Mouse (Mus musculus) ES-E14 (cell line): Measurements from ENCODE around the gene Pou2f2. TPM values are rescaled to one million over a fixed set of nuclear protein-coding genes. Genes with fewer than 3 reads are reported as not detected.

Source experiments
- DNase-seq: peaks from one replicate; pipeline ENCODE4 v3.0.0-alpha.2; 2013; ENCODE audit warnings: low read depth, low spot score
- H3K27ac ChIP-seq: 2 replicates; pipeline ENCODE4 v1.5.1; 2012; ENCODE audit warnings: low read depth, mild to moderate bottlenecking, low read length, moderate library complexity, mixed read lengths; ENCODE audit not compliant: poor library complexity, insufficient read depth, severe bottlenecking
- H3K36me3 ChIP-seq: 2 replicates; pipeline ENCODE4 v1.6.1; 2012; ENCODE audit warnings: mild to moderate bottlenecking, low read length, moderate library complexity, mixed read lengths; ENCODE audit not compliant: control insufficient read depth, poor library complexity, insufficient read depth, severe bottlenecking
- H3K4me1 ChIP-seq, 2 experiments: fragments of 150-350 bp in 1 of 2; sonication (generic) in 1 of 2; 2 replicates each; pipeline ENCODE4 v1.6.1; 2012; ENCODE audit warnings: low read length in 2 of 2, mild to moderate bottlenecking in 1 of 2, mixed read lengths in 1 of 2; ENCODE audit not compliant: control insufficient read depth in 2 of 2, insufficient read depth in 2 of 2, poor library complexity in 1 of 2
- H3K4me3 ChIP-seq, 2 experiments: fragments of 150-350 bp in 1 of 2; sonication (generic) in 1 of 2; 2 replicates each; pipeline ENCODE4 v1.5.1; 2012; ENCODE audit warnings: low read length in 2 of 2, low read depth in 1 of 2, mild to moderate bottlenecking in 1 of 2, mixed read lengths in 1 of 2; ENCODE audit not compliant: insufficient read depth in 1 of 2, poor library complexity in 1 of 2, severe bottlenecking in 1 of 2
- H3K9ac ChIP-seq: 2 replicates; pipeline ENCODE4 v1.6.1; 2012; ENCODE audit warnings: low read depth, mild to moderate bottlenecking, low read length, mixed read lengths; ENCODE audit not compliant: poor library complexity, insufficient read depth, severe bottlenecking
- H3K9me3 ChIP-seq: fragments of 150-350 bp; sonication (generic); 2 replicates; pipeline ENCODE4 v1.6.1; 2012; ENCODE audit warnings: low read depth, mild to moderate bottlenecking, low read length; ENCODE audit not compliant: control insufficient read depth, insufficient read depth
- CHD2 ChIP-seq: IDR thresholded peaks from 2 replicates; pipeline ENCODE4 v1.6.1; 2014; ENCODE audit warnings: mild to moderate bottlenecking, low read depth, low read length, inconsistent platforms
- HCFC1 ChIP-seq: IDR thresholded peaks from 2 replicates; pipeline ENCODE4 v1.6.1; 2012; ENCODE audit warnings: low read length, inconsistent platforms, borderline replicate concordance; ENCODE audit not compliant: insufficient read depth
- MAFK ChIP-seq: IDR thresholded peaks from 2 replicates; pipeline ENCODE4 v1.6.1; 2014; ENCODE audit warnings: mild to moderate bottlenecking, low read depth, low read length, inconsistent platforms; ENCODE audit not compliant: insufficient read depth
- ZC3H11A ChIP-seq: IDR thresholded peaks from 2 replicates; pipeline ENCODE4 v1.6.1; 2012; ENCODE audit warnings: low read depth, mild to moderate bottlenecking, inconsistent platforms, low read length, borderline replicate concordance
- ZNF384 ChIP-seq: IDR thresholded peaks from 2 replicates; pipeline ENCODE4 v1.6.1; 2012; ENCODE audit warnings: low read depth, low read length, inconsistent platforms
- in situ Hi-C, 2 experiments: fragments of 600-800 bp; cut with MboI; formaldehyde crosslinking; loops; one replicate each; pipeline ENCODE4 v1.15.1; 2025; ENCODE audit warnings: low sequenced_read_pairs in 2 of 2, inconsistent platforms in 1 of 2; ENCODE audit not compliant: unreplicated experiment in 2 of 2
- total RNA-seq: library from RNA; depleted of rRNA; stranded (reverse); fragments of 300-350 nt; gene quantifications from 2 replicates; pipeline ENCODE4 v1.2.3, GENCODE M21; 2012

The Pou2f2 gene
- total RNA-seq, 1 experiment: 2.4 TPM

DNA sequence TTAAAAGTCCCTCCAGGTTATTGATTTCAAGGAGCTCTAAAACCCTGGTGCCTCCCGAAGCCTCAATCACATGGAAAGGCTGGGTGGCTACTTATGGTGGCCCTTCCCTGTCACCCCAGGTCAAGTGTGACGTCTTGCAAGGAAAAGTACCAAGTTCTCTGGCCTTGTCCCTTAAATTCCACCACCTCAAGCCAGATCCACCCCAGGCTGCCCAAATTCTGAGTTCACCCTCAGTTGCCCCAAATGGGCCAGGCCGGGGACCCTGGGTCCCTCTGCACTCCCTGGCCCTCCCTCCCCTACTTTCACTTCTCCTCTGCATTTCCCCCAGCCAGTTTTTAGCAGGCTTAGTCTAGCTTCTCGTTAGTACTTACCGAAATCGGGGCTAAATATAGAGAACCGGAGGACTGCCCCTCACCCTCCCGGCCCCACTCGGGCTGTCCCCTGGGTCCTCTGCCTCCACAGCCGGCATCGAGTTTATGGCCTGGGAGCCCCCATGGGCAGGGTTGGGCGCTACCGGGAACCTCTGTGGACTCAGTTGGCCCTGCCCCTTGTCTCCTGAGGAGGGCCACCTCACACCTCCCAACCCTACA is 50.0 kb downstream of the Pou2f2 start:
- in situ Hi-C loops: no loop called here
- no peak for DNase-seq
- H3K4me3 ChIP-seq: no peak overlapping the region
- no peak overlapping the region for H3K27ac ChIP-seq
- no peaks in the 10 kb centered on the region for H3K9me3 ChIP-seq
- H3K9ac ChIP-seq: no peak overlapping the region
- peaks cover 4 to 10% of the 10 kb centered on the region in 2 experiments; a peak in 3 of 4 replicates for H3K4me1 ChIP-seq
- H3K36me3 ChIP-seq: no peaks in the 10 kb centered on the region
- TF ChIP-seq ZC3H11A (no peak), CHD2 (no peak), HCFC1 (no peak), MAFK (no peak), ZNF384 (no peak)

DNA sequence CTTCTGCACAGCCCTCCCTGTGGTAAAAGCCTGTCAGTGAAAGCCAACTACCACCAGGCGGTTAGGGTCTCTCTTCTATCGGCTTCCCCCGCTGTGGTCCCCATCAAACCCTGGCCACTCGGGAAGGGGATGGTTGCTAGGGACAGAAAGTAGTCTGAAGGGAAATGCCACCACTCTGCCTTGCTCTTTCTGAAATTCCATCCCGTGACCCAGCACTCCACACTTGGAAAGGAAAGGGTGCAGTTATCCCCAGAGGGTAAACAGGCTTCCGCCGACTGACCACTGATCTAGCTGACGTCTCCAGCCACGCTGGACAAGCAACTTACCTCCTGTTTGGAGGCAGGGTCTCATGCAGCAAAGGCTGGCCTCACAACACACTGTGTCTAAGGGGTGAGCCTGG is 51.6 kb downstream of the Pou2f2 start:
- Histone ChIP-seq H3K9ac (no peak overlapping the region), H3K9me3 (no peaks in the 10 kb centered on the region), H3K4me3 (no peak overlapping the region), H3K36me3 (no peaks in the 10 kb centered on the region), H3K4me1 (peaks cover 3 to 4% of the 10 kb centered on the region in 2 experiments; a peak in 3 of 4 replicates), H3K27ac (no peak overlapping the region)
- in situ Hi-C loops: no loop called here
- TF ChIP-seq CHD2: no peak
- no peak for TF ChIP-seq ZNF384
- no peak for TF ChIP-seq MAFK
- no peak for TF ChIP-seq HCFC1
- no peak for TF ChIP-seq ZC3H11A
- DNase-seq: no peak

DNA sequence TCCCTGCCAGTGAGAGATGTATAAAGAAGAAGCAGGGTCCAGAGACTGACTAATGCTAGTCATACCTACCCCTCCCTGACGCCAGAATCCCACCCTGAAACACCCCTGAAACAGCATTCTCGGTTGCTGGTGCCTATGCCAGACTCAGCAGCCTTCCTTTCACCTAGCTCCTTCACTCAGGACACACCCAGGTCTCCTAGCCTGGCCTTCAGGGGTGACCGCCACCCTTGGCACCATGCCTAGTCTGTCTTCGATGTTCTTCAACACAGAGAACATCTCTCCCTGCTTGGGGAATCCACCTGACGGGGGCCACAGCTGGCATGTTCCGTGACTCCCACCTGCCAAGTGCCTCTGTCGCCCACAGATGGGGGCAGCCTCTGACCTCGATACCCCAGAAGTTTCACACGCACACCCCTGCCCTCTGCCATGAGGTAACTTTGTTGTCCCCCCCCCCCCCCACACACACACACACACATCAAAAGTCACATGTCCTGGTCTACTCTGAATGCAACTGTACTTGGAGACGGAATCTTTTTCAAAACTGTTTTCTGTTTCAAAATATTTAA is 53.7 kb downstream of the Pou2f2 start:
- Histone ChIP-seq H3K4me1 (peaks cover 0 to 8% of the 10 kb centered on the region in 2 experiments; a peak in 1 of 4 replicates), H3K36me3 (no peaks in the 10 kb centered on the region), H3K9me3 (no peaks in the 10 kb centered on the region), H3K9ac (no peak overlapping the region), H3K4me3 (no peak overlapping the region), H3K27ac (no peak overlapping the region)
- no peak for DNase-seq
- TF ChIP-seq MAFK (no peak), ZNF384 (no peak), HCFC1 (no peak), CHD2 (no peak), ZC3H11A (no peak)
- in situ Hi-C loops: no loop called here

- TF ChIP-seq MAFK (no peak), HCFC1 (no peak)
- Histone ChIP-seq H3K4me3 (no peak overlapping the region), H3K4me1 (peaks cover 0 to 18% of the 10 kb centered on the region in 2 experiments; a peak in 2 of 4 replicates), H3K9ac (no peak overlapping the region), H3K9me3 (no peaks in the 10 kb centered on the region), H3K36me3 (no peaks in the 10 kb centered on the region), H3K27ac (no peak overlapping the region)
- in situ Hi-C loops: no loop called here
- no peak for DNase-seq
These were observed 58.2 kb downstream of the Pou2f2 start for GRCm38 (mm10) chr7:25121240-25121786.
